Mouse (Mus musculus) cerebellum, adult 2 months (tissue): ENCODE measurements around the gene Bcas3. TPM values are rescaled to one million over a fixed set of nuclear protein-coding genes. Genes with fewer than 3 reads are reported as not detected.

Experiments used
- DNase-seq, 2 experiments: peaks; one replicate each; pipeline ENCODE4 v3.0.0; 2021
- H3K27ac ChIP-seq: fragments of 200-500 bp; 2 replicates; pipeline ENCODE4 v1.5.1; 2012; ENCODE audit warnings: low read length, control low read depth, inconsistent platforms; ENCODE audit not compliant: insufficient read depth
- H3K27me3 ChIP-seq: fragments of 200-500 bp; 2 replicates; pipeline ENCODE4 v1.6.1; 2012; ENCODE audit warnings: inconsistent platforms, mild to moderate bottlenecking, low read length, moderate library complexity; ENCODE audit not compliant: control insufficient read depth, insufficient read depth
- H3K4me1 ChIP-seq: fragments of 200-500 bp; 2 replicates; pipeline ENCODE4 v1.6.1; 2011; ENCODE audit warnings: low read length; ENCODE audit not compliant: control insufficient read depth, insufficient read depth
- H3K4me3 ChIP-seq: fragments of 200-500 bp; replicated peaks from 2 replicates; pipeline ENCODE3; 2011; ENCODE audit warnings: mild to moderate bottlenecking, low read depth, low read length, control low read depth; ENCODE audit not compliant: insufficient read depth
- CTCF ChIP-seq: fragments of 200-500 bp; IDR thresholded peaks from 2 replicates; pipeline ENCODE4 v1.5.1; 2011; ENCODE audit warnings: low read depth, mild to moderate bottlenecking, control low read depth, low read length, moderate library complexity, borderline replicate concordance; ENCODE audit not compliant: insufficient read depth
- POLR2A ChIP-seq: fragments of 200-500 bp; IDR thresholded peaks from 2 replicates; pipeline ENCODE4 v1.6.1; 2011; ENCODE audit warnings: low read length, control low read depth, borderline replicate concordance; ENCODE audit not compliant: insufficient read depth
- WGBS: fragments of 180-500 bp; shearing (Covaris S2); methylation state at CpG from one replicate; pipeline ENCODE4 v1.1.7; 2018; 5-methylcytosine and 5-hydroxymethylcytosine counted together
- polyA plus RNA-seq: library from polyadenylated mRNA; depleted of rRNA; stranded (reverse); fragments of >200 nt; gene quantifications from 2 replicates; pipeline ENCODE4 v1.2.3, GENCODE M21; 2012

The Bcas3 gene
- polyA plus RNA-seq, 1 experiment = 44.4 TPM

DNA sequence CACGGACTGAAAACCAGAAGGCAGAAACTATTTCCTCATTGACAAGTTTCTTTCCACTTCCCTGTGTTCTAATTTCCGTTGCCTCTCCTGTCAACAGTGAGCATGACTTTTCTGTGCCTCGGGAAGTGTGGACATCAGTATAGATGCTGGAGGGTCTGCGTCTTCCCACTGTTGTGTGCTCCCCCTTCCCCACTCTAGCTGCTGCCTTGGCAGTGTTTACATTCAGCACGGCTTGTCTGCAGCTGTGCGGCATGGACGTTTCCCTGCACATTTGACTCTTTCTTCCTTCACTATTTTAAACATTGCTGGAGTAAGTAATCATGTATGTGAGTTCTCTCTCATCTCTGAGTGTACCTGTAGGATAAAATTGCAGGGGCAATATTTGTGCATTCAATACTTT lies 59.4 kb downstream of the Bcas3 start:
- Histone ChIP-seq H3K27ac (no peak overlapping the region), H3K27me3 (no peaks in the 10 kb centered on the region), H3K4me3 (no peak overlapping the region), H3K4me1 (no peaks in the 10 kb centered on the region)
- no peak for TF ChIP-seq POLR2A
- no peak for TF ChIP-seq CTCF
- 69% methylated on average over 7 of the region's 7 CpGs for WGBS
- DNase-seq = no peak

DNA sequence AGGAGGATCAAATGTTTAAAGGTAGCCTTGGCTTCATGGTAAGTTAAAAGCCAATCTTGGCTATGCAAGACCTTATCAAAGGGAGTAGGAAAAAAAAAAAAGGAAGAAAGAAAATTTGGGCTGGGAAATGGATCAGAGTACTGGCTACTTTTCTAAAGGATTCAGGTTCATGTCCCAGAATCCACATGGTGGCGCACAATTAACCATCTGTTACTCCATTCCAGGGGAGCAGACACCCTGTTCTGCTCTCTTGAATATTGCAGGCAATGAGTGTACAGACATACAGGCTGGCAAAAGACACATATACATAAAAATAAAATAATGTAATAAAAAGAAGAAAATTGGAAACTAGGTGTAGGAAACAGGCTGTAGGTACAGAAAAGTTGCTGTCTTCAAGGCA lies 61.5 kb downstream of the Bcas3 start:
- WGBS = 30% methylated on average over 1 of the region's 1 CpGs
- Histone ChIP-seq H3K4me1 (no peaks in the 10 kb centered on the region), H3K27ac (no peak overlapping the region), H3K27me3 (no peaks in the 10 kb centered on the region), H3K4me3 (no peak overlapping the region)
- DNase-seq = peak; percentile 30 to 60
- TF ChIP-seq CTCF = no peak
- TF ChIP-seq POLR2A = no peak

GRCm38 (mm10) chr11:85427353-85427752 lies 74.4 kb downstream of the Bcas3 start:
- no peaks in the 10 kb centered on the region for H3K4me1 ChIP-seq
- TF ChIP-seq CTCF (no peak), POLR2A (no peak)
- no peaks in the 10 kb centered on the region for H3K27me3 ChIP-seq
- 80% methylated on average over 6 of the region's 6 CpGs for WGBS
- no peak for DNase-seq
- H3K27ac ChIP-seq = no peak overlapping the region
- H3K4me3 ChIP-seq = no peak overlapping the region

- no peak overlapping the region for H3K27ac ChIP-seq
- TF ChIP-seq POLR2A (no peak), CTCF (no peak)
- DNase-seq = no peak
- no peak overlapping the region for H3K4me3 ChIP-seq
- WGBS = 73% methylated on average over 3 of the region's 3 CpGs
- no peaks in the 10 kb centered on the region for H3K27me3 ChIP-seq
- H3K4me1 ChIP-seq = no peaks in the 10 kb centered on the region
These were observed 75.3 kb downstream of the Bcas3 start for GRCm38 (mm10) chr11:85428227-85428626.

- no peaks in the 10 kb centered on the region for H3K27me3 ChIP-seq
- H3K4me1 ChIP-seq = no peaks in the 10 kb centered on the region
- H3K27ac ChIP-seq = no peak overlapping the region
- no peak overlapping the region for H3K4me3 ChIP-seq
- TF ChIP-seq POLR2A (no peak), CTCF (no peak)
- DNase-seq = no peak
- WGBS = 78% methylated on average over 11 of the region's 11 CpGs
These were observed 77.9 kb downstream of the Bcas3 start for GRCm38 (mm10) chr11:85430743-85431448.

- H3K27ac ChIP-seq = no peak overlapping the region
- 95% methylated on average over 5 of the region's 5 CpGs for WGBS
- DNase-seq = no peak
- no peak overlapping the region for H3K4me3 ChIP-seq
- no peaks in the 10 kb centered on the region for H3K27me3 ChIP-seq
- no peaks in the 10 kb centered on the region for H3K4me1 ChIP-seq
- TF ChIP-seq POLR2A (no peak), CTCF (no peak)
These were observed 94.4 kb downstream of the Bcas3 start for GRCm38 (mm10) chr11:85447375-85447774.

DNA sequence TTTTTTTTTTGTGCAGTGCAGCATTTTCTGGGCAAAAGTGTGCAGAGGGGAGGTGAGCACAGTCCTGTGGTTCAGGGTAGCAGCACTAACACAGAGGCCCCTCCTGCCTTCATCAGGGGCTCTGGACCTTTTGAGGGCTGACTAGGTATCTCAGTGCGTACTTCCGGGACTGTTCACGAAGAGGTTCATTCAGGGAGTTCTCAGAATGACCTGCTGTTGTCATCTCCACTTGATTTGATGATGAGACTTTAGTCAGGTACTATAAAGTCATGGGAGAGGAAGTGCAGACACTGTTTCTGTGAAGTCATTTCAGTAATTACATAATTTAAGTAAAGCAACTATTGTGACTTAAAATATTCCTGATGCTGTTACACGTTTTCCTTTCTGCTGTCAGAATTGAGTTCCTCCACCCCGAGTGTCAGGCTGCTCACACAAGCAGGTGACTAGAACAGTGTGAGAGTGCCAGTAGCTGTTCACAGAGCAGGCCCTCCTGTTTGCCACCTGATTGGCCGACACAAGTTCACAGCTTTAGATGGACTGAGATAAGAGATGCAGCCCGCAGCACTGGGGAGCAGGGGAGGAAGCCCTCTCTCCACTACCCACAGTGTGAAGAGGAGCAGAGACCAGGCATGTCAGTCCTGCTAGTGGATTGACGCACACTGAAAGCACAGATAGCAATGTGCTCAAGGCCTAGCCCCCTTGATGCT lies 100.8 kb downstream of the Bcas3 start:
- TF ChIP-seq CTCF (no peak), POLR2A (no peak)
- no peak overlapping the region for H3K27ac ChIP-seq
- no peaks in the 10 kb centered on the region for H3K4me1 ChIP-seq
- H3K4me3 ChIP-seq = no peak overlapping the region
- no peaks in the 10 kb centered on the region for H3K27me3 ChIP-seq
- DNase-seq = no peak
- 81% methylated on average over 8 of the region's 8 CpGs for WGBS

DNA sequence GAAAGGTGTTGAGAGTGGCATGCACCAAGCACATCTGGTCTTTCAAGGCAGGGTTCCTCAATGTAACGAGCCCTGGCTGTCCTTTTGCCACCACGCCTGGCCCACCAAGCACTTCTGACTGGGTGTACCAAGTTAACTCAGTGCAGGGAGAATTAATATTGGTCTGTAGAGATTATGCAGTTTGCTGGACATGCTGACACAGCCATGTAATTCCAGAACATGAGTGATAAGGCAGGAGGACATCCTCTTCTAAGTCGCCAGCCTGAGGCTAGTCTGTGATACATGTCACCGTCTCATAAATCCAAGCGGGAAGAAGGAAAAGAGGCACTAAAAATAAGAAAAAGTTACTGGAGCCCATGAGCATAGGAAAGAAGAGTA lies 101.3 kb downstream of the Bcas3 start:
- WGBS = 96% methylated on average over 5 of the region's 5 CpGs
- TF ChIP-seq CTCF (no peak), POLR2A (no peak)

DNA sequence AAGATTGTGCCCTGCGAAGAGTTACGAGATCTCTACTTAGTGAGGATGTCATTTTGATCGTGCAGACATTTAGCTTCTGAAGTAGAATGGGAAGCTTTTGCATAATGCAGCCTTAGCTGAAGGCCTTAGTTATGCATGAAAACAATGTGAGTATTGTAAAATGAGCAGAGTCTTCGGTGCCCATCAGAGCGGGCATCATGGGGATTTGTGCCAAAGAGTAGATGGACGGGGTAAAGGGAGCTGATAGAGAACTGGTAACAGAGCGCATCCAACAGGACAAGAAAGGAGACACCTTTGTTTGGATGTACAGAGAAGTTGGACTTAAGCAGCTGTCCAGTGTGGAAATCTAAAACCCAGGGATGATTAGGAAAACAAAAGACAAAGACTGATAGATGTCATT lies 108.6 kb downstream of the Bcas3 start:
- Histone ChIP-seq H3K4me1 (no peaks in the 10 kb centered on the region), H3K27me3 (no peaks in the 10 kb centered on the region), H3K4me3 (no peak overlapping the region), H3K27ac (no peak overlapping the region)
- TF ChIP-seq POLR2A (no peak), CTCF (no peak)
- peak in 1 of 2 experiments; percentile 12 for DNase-seq
- 53% methylated on average over 7 of the region's 7 CpGs for WGBS

More for the DNA sequence above, 101.3 kb downstream of the Bcas3 start:
- H3K4me3 ChIP-seq = no peak overlapping the region
- no peaks in the 10 kb centered on the region for H3K27me3 ChIP-seq
- no peaks in the 10 kb centered on the region for H3K4me1 ChIP-seq
- no peak for DNase-seq
- H3K27ac ChIP-seq = no peak overlapping the region
